Mouse (Mus musculus): ENCODE measurements around the gene Gnmt. TPM values are rescaled to one million over a fixed set of nuclear protein-coding genes. Genes with fewer than 3 reads are reported as not detected.

Gene Gnmt
- total and polyA plus RNA-seq, 3 experiments, result 0.62 to 1.6 TPM; not detected in 1

Other genes starting within 250 kb of the Gnmt start
- not detected in 2 replicates for gene Ttbk1, start 241.5 kb downstream of the Gnmt start, total RNA-seq (2012; rRNA removed)
- gene Ttbk1, start 241.5 kb downstream of the Gnmt start, polyA plus RNA-seq (2012; ENCODE audit: insufficient read depth in 1 of 2, insufficient read length in 2 of 2, low read depth in 1 of 2, low replicate concordance in 2 of 2, missing spikeins in 1 of 2), result under 1 TPM in 1 of 2 experiments, not detected in 1; 0.08 TPM
- gene Dnph1, start 232.5 kb downstream of the Gnmt start, total RNA-seq (2012; rRNA removed), result 37.2 and 40.8 TPM in 2 replicates
- gene Dnph1, start 232.5 kb downstream of the Gnmt start, polyA plus RNA-seq (2012; ENCODE audit: insufficient read depth in 1 of 2, insufficient read length in 2 of 2, low read depth in 1 of 2, low replicate concordance in 2 of 2, missing spikeins in 1 of 2), result 10 to 100 TPM in 1 of 2 experiments, not detected in 1; 86.5 TPM
- gene Cul9, start 182.8 kb downstream of the Gnmt start, total RNA-seq (2012; rRNA removed), result 3.6 TPM in 2 replicates
- 10 to 100 TPM in 1 of 2 experiments, not detected in 1; 10.7 TPM for gene Cul9, start 182.8 kb downstream of the Gnmt start, polyA plus RNA-seq (2012; ENCODE audit: insufficient read depth in 1 of 2, insufficient read length in 2 of 2, low read depth in 1 of 2, low replicate concordance in 2 of 2, missing spikeins in 1 of 2)
- 38.9 and 43.9 TPM in 2 replicates for gene Srf, start 173.0 kb downstream of the Gnmt start, total RNA-seq (2012; rRNA removed)
- gene Srf, start 173.0 kb downstream of the Gnmt start, polyA plus RNA-seq (2012; ENCODE audit: insufficient read depth in 1 of 2, insufficient read length in 2 of 2, low read depth in 1 of 2, low replicate concordance in 2 of 2, missing spikeins in 1 of 2), result 100 to 1,000 TPM in 1 of 2 experiments, not detected in 1; 114 TPM
- gene Ptk7, start 99.7 kb downstream of the Gnmt start, total RNA-seq (2012; rRNA removed), result 0.04 and 0.39 TPM in 2 replicates
- under 1 TPM in 1 of 2 experiments, not detected in 1; 0.10 TPM for gene Ptk7, start 99.7 kb downstream of the Gnmt start, polyA plus RNA-seq (2012; ENCODE audit: insufficient read depth in 1 of 2, insufficient read length in 2 of 2, low read depth in 1 of 2, low replicate concordance in 2 of 2, missing spikeins in 1 of 2)
- gene Klc4, start 83.1 kb downstream of the Gnmt start, total RNA-seq (2012; rRNA removed), result 4.6 and 5.4 TPM in 2 replicates
- gene Klc4, start 83.1 kb downstream of the Gnmt start, polyA plus RNA-seq (2012; ENCODE audit: insufficient read depth in 1 of 2, insufficient read length in 2 of 2, low read depth in 1 of 2, low replicate concordance in 2 of 2, missing spikeins in 1 of 2), result 1 to 10 TPM in 1 of 2 experiments, not detected in 1; 9.5 TPM
- 224 and 237 TPM in 2 replicates for gene Mrpl2, start 82.9 kb downstream of the Gnmt start, total RNA-seq (2012; rRNA removed)
- 100 to 1,000 TPM in 1 of 2 experiments, not detected in 1; 207 TPM for gene Mrpl2, start 82.9 kb downstream of the Gnmt start, polyA plus RNA-seq (2012; ENCODE audit: insufficient read depth in 1 of 2, insufficient read length in 2 of 2, low read depth in 1 of 2, low replicate concordance in 2 of 2, missing spikeins in 1 of 2)
- gene Cul7, start 78.8 kb downstream of the Gnmt start, total RNA-seq (2012; rRNA removed), result 32.6 and 35.1 TPM in 2 replicates
- 10 to 100 TPM; 35.8 to 45.8 TPM for gene Cul7, start 78.8 kb downstream of the Gnmt start, polyA plus RNA-seq (2012; ENCODE audit: insufficient read depth in 1 of 2, insufficient read length in 2 of 2, low read depth in 1 of 2, low replicate concordance in 2 of 2, missing spikeins in 1 of 2)
- gene Rrp36, start 54.8 kb downstream of the Gnmt start, total RNA-seq (2012; rRNA removed), result 43.6 and 55.3 TPM in 2 replicates
- gene Rrp36, start 54.8 kb downstream of the Gnmt start, polyA plus RNA-seq (2012; ENCODE audit: insufficient read depth in 1 of 2, insufficient read length in 2 of 2, low read depth in 1 of 2, low replicate concordance in 2 of 2, missing spikeins in 1 of 2), result 10 to 100 TPM in 1 of 2 experiments, not detected in 1; 51.2 TPM
- gene Mea1, start 50.4 kb downstream of the Gnmt start, total RNA-seq (2012; rRNA removed), result 75.1 and 84.0 TPM in 2 replicates
- 100 to 1,000 TPM in 1 of 2 experiments, not detected in 1; 124 TPM for gene Mea1, start 50.4 kb downstream of the Gnmt start, polyA plus RNA-seq (2012; ENCODE audit: insufficient read depth in 1 of 2, insufficient read length in 2 of 2, low read depth in 1 of 2, low replicate concordance in 2 of 2, missing spikeins in 1 of 2)
- 93.6 and 95.0 TPM in 2 replicates for gene Klhdc3, start 48.3 kb downstream of the Gnmt start, total RNA-seq (2012; rRNA removed)
- 100 to 1,000 TPM in 1 of 2 experiments, not detected in 1; 203 TPM for gene Klhdc3, start 48.3 kb downstream of the Gnmt start, polyA plus RNA-seq (2012; ENCODE audit: insufficient read depth in 1 of 2, insufficient read length in 2 of 2, low read depth in 1 of 2, low replicate concordance in 2 of 2, missing spikeins in 1 of 2)
- gene Ppp2r5d, start 24.1 kb downstream of the Gnmt start, total RNA-seq (2012; rRNA removed), result 45.1 and 47.6 TPM in 2 replicates
- gene Ppp2r5d, start 24.1 kb downstream of the Gnmt start, polyA plus RNA-seq (2012; ENCODE audit: insufficient read depth in 1 of 2, insufficient read length in 2 of 2, low read depth in 1 of 2, low replicate concordance in 2 of 2, missing spikeins in 1 of 2), result 10 to 100 TPM; 80.4 to 82.9 TPM
- gene Pex6, start 17.7 kb downstream of the Gnmt start, total RNA-seq (2012; rRNA removed), result 17.7 and 23.0 TPM in 2 replicates
- 10 to 100 TPM in 1 of 2 experiments, not detected in 1; 31.2 TPM for gene Pex6, start 17.7 kb downstream of the Gnmt start, polyA plus RNA-seq (2012; ENCODE audit: insufficient read depth in 1 of 2, insufficient read length in 2 of 2, low read depth in 1 of 2, low replicate concordance in 2 of 2, missing spikeins in 1 of 2)
- gene Cnpy3, start 23.0 kb upstream of the Gnmt start, total RNA-seq (2012; rRNA removed), result 48.7 and 61.4 TPM in 2 replicates
- 10 to 100 TPM in 1 of 2 experiments, not detected in 1; 90.2 TPM for gene Cnpy3, start 23.0 kb upstream of the Gnmt start, polyA plus RNA-seq (2012; ENCODE audit: insufficient read depth in 1 of 2, insufficient read length in 2 of 2, low read depth in 1 of 2, low replicate concordance in 2 of 2, missing spikeins in 1 of 2)
- 1.7 and 2.0 TPM in 2 replicates for gene Ptcra, start 34.5 kb upstream of the Gnmt start, total RNA-seq (2012; rRNA removed)
- 1 to 10 TPM in 1 of 2 experiments, not detected in 1; 1.8 TPM for gene Ptcra, start 34.5 kb upstream of the Gnmt start, polyA plus RNA-seq (2012; ENCODE audit: insufficient read depth in 1 of 2, insufficient read length in 2 of 2, low read depth in 1 of 2, low replicate concordance in 2 of 2, missing spikeins in 1 of 2)
- 41.3 and 42.2 TPM in 2 replicates for gene 2310039H08Rik, start 43.5 kb upstream of the Gnmt start, total RNA-seq (2012; rRNA removed)
- 10 to 100 TPM in 1 of 2 experiments, not detected in 1; 53.2 TPM for gene 2310039H08Rik, start 43.5 kb upstream of the Gnmt start, polyA plus RNA-seq (2012; ENCODE audit: insufficient read depth in 1 of 2, insufficient read length in 2 of 2, low read depth in 1 of 2, low replicate concordance in 2 of 2, missing spikeins in 1 of 2)
- 152 and 166 TPM in 2 replicates for gene Rpl7l1, start 53.5 kb upstream of the Gnmt start, total RNA-seq (2012; rRNA removed)
- gene Rpl7l1, start 53.5 kb upstream of the Gnmt start, polyA plus RNA-seq (2012; ENCODE audit: insufficient read depth in 1 of 2, insufficient read length in 2 of 2, low read depth in 1 of 2, low replicate concordance in 2 of 2, missing spikeins in 1 of 2), result 100 to 1,000 TPM; 174 to 342 TPM
- gene Bicral, start 129.3 kb upstream of the Gnmt start, total RNA-seq (2012; rRNA removed), result 3.7 and 5.8 TPM in 2 replicates
- 1 to 10 TPM in 1 of 2 experiments, not detected in 1; 6.9 TPM for gene Bicral, start 129.3 kb upstream of the Gnmt start, polyA plus RNA-seq (2012; ENCODE audit: insufficient read depth in 1 of 2, insufficient read length in 2 of 2, low read depth in 1 of 2, low replicate concordance in 2 of 2, missing spikeins in 1 of 2)
- gene Tbcc, start 161.5 kb upstream of the Gnmt start, total RNA-seq (2012; rRNA removed), result 23.6 and 31.8 TPM in 2 replicates
- 10 to 100 TPM in 1 of 2 experiments, not detected in 1; 19.3 TPM for gene Tbcc, start 161.5 kb upstream of the Gnmt start, polyA plus RNA-seq (2012; ENCODE audit: insufficient read depth in 1 of 2, insufficient read length in 2 of 2, low read depth in 1 of 2, low replicate concordance in 2 of 2, missing spikeins in 1 of 2)
- not detected in 2 replicates for gene Prph2, start 181.3 kb upstream of the Gnmt start, total RNA-seq (2012; rRNA removed)
- gene Prph2, start 181.3 kb upstream of the Gnmt start, polyA plus RNA-seq (2012; ENCODE audit: insufficient read depth in 1 of 2, insufficient read length in 2 of 2, low read depth in 1 of 2, low replicate concordance in 2 of 2, missing spikeins in 1 of 2), result not detected